Mouse (Mus musculus) right cerebral cortex, postnatal 36 days (tissue): ENCODE results near the gene Nop53.

Experiments
- DNase-seq, 2 experiments: peaks; one replicate each; pipeline ENCODE4 v3.0.0; 2022; ENCODE audit warnings: low spot score in 2 of 2, mixed read lengths in 1 of 2

Nop53 gene

DNA sequence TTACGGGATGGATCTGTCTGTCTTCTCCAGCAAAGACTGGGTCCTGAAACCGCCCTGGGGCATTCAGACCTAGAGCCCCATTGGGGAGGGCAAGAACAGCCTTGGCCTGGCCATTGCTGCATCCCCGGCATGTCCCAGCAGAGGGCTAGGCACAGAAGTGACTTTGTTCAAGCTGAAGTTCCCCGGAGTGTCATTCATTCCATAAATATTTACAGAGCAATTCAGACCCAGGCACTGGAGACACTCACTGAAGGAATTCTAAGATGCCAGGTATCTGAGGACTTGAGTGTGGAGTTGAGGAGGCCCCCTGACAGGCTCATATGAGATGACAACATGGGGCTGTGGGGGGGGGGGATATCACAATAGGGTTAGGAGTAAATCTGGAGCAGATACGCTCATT, 10.3 kb upstream of the Nop53 start:
- DNase-seq, result no peak

DNA sequence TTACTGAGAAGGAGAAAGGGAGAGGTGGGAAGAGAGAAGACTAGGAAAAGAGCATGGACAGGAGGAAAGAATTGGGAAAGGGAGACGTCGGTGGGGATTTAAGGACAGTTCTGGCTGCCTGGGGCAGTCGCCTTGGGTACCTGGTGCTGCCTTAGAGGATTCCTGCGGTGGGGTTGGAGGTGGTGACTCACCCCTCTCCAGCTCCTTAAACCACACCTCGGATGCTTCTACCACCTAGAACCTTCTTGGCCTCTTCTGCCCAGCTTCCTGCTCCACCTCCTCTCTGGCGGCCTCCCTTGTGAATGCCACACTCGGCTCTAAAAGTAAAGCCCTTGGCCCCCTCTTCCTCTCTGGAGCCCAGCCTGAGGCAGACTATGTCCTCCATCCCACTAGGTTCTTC, 9.6 kb upstream of the Nop53 start:
- DNase-seq, result no peak

DNA sequence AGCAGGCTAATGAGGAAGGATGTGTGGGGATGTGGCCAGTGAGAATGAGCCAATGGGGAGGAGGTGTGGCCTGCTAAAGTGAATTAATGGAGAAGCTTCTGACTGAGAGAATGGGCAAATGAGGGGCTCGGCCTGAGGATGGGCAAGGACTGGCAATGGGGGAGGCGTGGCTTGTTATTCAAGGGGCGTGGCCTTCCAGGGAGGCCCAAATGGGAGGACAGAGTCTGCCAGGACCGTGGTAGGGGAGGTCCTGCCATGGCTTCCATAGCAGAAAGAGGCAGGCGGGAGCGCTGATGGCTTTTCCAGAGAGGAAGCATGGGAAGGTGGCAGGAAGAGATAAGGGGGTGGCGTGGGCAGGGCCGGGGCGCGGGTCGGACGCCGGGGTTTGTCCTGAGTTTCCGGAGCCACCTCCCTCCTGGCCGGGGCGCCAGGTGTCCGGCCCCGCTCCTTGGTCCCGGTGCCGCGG, 9.1 kb upstream of the Nop53 start:
- no peak for DNase-seq

DNA sequence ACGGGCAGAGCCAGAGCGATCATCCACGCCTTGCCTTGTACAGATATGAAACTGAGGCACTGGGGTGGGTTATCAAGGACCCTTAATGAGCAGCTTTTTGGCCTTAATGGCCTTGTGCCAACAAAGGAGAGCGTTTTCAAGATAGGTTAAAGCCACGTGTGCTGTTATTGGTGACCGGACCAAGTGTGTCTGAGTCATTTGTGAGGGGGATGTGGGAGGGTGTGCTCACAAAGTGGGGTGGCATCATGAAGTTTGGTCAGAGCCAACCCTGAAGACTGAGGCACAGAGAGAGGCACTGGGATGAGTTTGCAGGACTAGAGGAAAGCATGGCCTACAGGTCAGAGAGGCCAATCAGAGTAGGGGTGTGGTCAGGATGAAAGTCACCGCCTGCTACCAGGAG, 8.6 kb upstream of the Nop53 start:
- no peak for DNase-seq

DNA sequence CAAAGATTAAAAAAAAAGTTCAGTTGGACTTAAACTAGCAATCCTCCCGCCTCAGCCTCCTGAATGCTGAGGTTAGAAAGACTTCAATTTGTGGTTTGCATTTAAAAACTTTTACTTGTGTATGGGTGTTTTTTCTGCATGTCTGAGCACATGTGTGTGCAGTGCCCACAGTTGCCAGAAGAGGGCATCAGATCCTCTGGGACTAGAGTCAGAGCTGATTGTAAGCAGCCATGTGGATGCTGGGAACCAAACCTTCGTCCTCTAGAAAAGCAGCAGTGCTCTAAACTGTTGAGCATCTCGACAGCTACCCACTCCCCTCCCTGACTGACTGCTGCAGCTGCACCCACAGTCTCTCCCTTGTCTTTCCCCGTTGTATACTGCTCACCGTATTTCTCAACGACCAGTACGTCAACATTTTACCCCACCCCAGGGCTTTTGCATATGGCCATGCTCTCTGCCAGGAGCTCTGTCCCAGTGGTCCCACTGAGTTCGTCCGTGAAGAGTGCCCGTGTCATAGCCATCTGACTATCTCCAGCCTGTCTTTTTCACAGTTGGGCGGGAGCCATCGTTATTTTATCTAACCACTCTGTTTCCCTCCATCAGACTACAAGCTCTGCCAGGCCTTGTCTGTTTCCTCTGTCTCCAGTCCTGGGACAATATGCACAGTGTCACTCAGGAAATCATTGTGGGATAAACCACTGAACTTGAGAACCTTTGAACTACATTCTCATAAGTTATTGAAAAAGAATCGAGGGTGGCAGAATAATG, 7.6 kb upstream of the Nop53 start:
- DNase-seq, result no peak

DNA sequence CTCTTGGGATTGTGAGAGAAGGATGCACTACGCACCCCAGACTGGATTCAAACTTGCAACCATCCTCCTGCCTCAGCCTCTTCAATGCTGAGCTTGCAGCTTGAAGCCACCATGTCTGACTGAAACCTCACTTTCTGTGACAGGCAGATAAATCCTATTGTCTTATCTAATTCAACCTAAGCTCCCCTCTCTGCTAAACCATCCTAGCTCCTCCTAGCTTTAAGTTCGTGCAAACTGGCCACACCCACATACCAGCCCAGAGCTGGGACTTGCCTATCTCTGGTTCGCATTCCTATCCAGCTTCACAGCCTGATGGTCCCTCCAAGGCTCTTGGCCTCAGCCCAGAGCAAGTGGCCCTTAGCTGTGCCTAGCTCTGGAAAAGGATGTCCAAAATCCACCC, 6.5 kb upstream of the Nop53 start:
- no peak for DNase-seq

DNA sequence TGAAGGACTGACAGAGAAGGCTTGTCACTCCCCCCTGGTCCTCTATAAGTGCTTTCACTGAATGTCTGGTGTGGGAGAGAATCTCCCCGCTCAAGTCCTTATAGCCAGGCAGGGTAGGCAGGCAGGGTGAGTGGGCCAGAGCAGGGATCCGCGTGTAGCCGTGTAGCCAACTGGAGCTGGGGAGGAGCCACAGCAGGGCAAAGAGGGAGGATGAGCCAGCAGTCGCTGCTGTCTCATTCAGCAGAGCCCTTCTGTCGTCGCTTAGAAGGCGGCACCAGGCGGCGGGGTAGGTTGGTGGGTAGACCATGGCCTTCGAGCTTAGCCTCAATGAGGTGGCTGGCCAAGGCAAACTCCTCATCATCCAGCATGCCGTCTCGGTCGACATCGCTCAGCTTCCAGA, 4.1 kb upstream of the Nop53 start:
- no peak for DNase-seq

DNA sequence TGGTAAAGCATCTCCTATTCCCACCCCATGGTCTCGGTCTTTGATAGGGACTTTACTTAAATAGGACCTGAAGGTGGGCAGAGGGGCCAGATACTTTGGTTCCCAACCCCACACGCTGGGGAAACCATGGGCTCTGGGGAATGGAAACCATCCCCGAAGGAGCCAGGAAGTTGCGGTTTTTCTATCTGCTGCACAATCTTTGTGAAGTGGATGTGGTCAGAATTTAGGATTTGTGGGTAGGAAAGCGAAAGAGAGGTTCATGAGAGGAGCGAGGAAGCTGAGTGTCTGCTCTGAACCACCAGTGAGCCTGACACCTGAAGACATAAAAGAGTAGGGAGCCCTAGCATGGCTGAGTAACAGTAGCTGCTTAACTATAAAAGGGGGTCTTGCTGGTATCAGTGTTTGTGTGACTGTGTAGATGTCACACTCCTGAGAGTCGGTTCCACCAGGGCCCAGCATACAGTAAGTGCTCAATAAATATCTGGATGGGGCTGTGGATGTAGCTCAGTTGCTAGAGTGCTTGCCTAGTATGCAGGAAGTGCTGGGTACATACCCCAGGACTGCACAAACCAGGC, 3.4 kb upstream of the Nop53 start:
- no peak for DNase-seq

DNA sequence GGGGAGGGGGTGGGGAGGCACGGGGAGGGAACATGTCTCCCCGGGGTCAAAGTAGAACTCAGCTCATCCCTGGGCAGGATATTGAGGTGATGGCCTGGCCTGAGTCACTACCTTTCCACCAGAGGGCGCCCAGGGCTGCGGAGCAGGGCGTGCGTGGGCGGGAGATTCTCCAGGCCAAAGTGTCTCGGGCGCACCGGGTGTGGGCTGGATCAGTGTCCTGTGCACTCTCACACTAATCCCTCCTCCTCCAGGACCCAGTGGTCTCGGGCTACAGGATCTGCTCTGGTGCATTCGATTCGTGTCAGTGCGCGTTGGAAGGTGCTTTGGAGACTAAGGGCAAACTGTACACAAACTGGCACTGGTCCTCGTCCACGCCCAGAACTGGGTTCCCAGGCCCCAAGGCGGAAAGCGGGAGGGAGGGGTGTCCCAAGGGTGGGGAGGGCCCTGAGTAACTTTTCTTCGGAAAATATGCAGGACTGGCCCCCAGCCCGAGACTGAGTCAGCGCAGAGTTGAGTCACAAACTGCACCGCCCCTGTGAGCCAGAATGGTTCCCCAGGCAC, 2.6 kb upstream of the Nop53 start:
- DNase-seq, result peak; percentile 34 to 44

DNA sequence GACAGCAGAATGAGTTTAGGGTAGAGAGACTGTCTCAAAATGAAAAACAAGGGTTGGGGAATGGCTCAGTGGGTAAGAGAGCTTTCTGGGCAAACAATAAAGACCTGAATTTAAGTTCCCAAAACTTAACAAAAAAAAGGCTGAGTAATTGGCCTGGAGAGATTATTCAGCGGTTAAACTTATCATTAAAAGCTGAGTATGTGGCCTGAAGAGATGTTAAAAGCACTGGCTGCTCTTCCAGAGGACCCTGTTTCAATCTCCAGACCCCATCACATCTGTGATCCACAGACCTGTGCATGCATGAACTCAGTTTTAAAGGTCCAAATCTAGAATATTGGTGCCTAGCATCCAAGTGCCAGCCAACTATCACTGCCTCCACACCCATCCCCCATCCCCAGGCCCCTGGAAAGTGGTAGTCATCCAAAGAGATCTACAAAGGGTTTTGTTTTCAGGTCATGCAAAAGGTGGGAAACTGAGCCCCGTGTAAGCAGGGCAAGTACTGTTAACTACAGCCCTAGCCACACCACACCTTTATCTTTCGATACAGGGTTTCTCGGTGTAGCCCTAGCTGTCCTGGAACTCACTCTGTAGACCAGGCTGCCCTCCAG, 1.9 kb upstream of the Nop53 start:
- no peak for DNase-seq

DNA sequence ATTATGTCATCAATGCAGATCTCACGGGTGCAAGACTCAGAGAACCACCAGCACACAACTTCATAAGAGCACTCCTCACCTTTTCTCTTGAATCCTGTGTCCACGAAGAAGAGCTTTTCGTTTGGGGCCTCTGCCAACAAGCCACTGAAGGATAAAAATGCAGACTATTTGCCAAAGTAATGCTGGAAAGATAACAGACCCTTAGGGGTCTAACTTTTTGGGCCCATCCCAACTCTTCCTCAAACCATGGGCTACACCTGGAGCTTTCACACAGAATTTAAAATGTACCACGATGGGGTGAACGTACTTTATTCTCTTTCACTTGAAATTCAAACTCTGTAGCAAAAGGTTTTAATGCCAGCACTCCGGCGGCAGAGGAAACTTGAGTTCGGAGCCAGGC, 663 bp downstream of the Nop53 start:
- DNase-seq, result no peak

DNA sequence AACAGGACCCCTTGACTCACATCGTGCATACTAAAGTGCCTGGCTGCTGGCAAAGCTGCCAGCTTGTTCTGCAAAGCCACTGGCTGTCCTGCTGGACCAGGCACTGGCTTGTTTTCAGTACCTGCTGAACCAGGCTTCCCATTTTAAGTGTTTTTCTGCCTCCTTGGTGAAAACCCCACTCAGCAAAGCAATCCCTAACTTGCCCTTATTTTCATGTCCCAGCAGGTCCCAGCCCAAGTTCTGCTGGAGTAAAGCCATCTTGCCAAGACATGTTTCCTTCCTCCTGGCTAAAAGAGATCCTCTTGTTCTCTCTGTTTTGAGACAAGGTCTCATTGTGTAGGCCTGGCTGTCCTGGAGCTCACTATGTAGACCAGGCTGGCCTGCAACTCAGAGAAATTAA, 1.6 kb downstream of the Nop53 start:
- DNase-seq, result no peak

DNA sequence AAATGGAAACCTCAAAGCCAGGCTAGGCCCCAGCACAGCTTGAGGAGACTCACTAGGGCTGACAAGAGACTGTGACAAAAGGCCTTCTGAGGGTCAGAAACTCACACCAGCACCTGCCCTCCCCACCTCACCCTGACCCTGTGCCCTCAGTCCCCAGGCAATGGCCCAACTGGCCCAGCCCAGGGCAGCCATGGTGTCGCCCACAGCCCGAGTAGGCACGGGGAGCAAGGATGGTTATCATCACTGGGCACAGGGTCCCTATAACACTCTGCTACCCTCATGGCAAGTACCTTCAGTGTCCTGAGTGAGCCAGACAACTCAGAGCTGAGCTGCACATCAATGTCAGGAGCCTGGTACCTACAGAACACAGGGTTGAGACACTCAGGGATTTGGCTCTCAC, 7.3 kb downstream of the Nop53 start:
- no peak for DNase-seq

DNA sequence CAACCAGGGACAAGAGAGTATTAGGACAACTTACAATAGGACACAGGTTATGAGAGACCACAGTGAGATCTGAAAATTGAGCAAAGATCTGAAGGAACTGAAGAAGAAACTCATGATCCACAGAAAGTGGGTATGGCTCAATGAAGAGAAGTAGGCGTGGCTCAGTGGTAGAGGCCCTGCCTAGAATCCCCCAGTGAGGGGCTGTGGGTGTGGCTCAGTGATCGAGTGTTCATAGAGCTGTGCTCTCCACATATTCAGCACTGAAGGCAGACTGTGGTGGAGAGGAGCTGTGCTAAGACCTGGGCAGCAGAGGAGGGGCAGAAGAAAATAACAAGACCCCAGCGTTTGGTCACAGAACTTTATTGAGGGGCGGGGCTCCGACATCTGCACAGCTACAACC, 8.4 kb downstream of the Nop53 start:
- DNase-seq, result no peak

DNA sequence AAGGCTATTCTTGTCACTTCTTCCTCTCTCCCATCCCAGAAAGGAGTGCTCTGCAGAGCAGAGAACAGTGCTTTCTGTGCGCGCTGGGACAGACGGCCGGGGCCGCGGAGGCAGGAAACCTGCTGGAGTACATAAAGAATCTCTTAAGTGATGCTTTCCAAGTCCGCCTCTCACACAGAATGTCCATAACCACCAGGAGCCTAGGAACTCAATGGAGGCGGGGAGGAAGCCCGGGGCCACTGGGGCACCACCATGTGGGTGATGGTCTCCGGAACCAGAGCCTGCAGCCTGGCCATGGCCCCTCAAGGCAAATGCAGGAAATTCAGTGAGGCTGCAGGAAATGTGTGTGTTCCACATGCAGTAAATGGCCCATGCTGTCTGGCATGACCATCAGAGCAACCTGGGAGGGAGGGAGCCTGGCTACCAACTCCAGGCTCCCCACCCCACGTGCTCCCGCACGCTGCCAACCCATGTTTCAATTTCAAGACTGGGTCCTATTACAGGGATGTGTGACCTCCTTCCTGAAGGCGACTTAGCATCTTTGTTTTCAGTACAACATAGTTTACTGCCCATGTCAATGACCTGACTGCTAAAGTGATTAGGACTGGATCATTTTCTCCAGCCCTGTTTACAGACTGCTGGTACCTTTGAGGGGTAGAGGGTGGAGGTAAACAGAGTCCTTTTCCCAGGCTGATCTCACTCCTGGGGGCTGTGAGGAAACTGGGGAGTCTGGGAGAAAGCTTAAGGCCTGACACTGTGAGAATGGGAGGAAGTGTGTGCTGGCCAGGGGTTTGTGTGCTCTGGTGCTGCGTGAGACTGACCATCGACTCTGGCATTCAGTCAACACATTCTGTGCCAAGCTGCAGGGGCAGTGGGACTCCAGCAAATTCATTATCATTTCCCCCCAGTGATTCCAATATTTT, 12.2 kb downstream of the Nop53 start:
- peak; percentile 34 to 84 for DNase-seq

DNA sequence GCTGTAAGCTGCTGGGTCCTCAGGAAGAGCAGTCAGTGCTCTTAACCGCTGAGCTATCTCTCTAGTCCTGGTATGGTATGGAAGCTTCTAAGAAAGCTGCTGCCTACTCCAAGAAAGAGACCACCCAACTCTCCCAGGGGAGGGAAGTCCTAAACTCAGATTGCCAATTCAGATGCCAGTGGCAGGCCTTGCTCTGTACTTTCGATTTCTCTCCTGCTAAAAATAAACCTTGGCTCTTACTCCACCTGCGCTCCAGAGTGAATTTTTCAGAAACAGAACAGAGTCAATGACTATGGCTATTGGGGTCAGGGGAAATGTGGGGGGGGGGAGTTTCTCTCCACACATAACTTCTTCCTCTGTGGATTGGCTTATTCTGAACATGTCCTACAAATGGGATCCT, 14.2 kb downstream of the Nop53 start:
- no peak for DNase-seq

DNA sequence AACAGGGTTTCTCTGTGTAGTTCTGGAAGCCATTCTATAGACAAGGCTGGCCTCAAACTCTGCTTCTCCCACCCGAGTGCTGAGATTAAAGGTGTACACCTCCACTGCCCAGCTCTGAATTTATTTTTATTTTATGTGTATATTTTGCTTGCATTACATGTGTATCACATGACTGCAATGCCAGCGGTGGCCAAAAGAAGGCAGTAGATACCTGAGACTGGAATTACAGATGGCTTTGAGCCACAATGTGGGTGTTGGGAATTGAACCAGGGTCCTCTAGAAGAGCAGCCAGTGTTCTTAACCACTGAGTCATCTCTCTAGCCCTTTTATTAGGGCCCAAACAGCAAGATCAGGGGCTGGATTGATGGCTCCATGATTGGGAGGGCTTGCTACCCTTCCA, 15.3 kb downstream of the Nop53 start:
- DNase-seq, result no peak

DNA sequence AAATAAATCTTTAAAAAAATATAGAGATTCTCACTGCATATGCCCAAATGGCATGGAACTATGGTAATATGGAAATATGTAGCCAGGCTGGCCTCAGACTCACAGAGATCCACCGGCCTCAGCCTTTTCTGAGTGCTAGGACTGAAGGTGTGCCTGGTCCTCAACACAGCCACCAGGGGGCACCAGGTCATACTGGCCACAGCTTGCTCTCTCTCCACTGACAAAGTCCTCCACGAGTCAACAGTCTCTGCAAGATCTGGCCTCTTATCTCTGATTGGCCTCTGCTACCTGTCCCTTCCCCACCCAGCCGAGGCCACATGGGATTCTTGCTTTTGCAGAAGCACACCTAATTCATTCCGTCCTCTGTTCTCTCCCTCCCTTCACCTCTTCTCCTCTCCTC, 16.0 kb downstream of the Nop53 start:
- no peak for DNase-seq

DNA sequence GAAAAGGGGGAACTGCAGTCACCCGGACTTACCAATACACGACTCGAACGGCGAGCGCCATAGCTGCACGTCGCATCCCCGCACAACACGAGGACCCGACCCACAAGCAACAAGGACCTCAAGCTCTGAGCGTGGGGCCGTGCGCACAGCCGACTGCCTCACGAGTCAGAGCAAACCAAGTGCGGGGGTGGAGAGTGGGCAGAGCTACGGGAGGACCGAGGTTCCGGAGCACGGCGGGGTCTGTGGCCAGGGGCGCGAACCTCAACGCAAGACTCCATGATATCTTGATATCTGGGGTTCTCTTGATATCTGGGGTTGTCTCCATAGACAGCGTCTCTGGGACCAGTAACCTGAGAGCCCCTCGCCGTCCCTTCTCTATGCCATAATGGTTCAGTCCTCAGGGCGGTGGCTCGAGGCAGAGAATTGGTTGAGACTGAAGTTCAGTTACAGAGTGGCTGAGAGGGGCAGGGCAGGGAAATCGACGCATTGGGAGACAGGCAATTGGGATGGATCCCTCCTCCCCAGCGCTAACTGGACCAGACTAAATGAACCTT, 23.6 kb downstream of the Nop53 start, which contains the start of gene Selenow:
Selenow (minus strand) TSS at position 183 of the 554 bp plus-strand sequence.
- DNase-seq, result peak; percentile 90

DNA sequence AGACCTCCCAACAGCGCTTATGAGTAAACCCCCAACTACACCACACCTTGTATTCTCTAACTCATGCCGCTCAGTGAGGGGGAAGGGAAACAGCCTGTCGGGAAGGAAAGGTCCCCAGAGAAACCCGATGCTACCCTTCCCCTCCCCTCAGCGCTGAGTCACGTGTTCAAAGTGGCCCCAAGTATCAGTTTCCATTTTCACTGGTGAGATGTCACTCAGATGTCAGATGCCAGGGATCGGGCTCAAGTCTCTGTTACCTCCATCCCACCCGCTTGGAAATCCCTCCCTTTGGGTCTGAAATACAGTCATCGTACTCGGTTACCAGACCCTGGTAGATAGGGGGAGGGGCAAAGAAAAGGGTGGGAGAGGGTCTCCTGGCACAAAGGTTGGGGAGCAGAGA, 24.1 kb downstream of the Nop53 start:
- no peak for DNase-seq

DNA sequence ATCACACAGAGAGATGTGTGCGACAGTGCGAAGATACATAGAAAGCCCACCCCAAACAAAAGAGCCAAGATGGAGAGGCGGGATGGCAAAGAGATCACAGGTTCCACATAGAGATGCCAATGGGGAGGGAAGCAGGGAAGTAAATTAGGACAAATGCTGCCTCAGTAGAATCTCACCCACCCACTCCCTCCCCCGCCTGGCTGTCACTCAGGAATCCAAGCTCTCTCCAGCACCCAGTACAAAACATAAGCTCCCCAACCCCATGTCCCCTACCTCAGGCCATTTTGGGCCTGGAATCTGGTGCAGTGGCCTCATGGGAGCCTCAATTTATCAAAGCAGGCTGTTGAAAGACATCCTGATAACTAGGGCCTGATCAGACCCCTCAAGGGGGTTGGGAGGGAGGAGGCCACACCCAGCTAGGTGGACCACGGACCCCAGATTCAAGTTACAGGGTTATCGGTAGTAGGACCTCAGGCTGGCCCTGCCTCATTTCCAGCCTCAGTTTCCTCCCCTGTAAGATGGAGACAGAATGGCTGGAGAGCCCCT, 25.2 kb downstream of the Nop53 start:
- no peak for DNase-seq
